Mouse (Mus musculus): ENCODE data around the gene Tmem140.

DNA sequence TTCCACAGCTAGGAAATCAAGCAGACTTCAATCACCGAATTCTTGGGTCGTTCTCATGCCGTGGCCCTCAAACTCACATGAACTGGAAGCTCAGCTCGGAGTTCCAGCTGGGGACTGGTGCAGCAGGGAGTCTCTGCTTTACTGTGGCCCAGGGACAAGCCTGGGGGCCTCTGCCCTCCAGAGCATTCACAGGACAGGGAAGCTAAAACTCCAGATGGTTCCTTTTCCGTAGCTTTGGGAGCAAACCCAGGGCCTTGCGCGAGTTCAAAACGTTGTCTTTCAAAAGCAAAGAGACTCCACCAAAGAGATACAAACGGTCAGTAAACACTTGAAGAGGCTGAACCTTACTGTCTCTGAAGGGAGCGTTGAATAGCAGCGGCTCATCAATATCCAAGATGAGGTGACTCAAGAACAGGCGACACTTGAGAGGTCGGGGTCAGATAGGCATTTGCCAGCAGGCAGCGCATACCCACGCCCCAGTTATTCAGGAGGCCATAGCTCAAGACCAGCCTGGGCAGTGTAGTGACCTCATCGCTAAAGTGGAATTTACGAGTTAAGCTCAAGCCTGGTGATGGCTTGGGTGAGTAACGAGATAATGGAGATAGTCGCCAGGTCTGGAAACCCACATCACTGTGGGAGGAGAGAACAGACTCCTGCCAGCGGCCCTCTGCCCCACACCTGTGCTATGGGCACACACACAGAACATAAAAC is 5.7 kb downstream of the Tmem140 start:
- TF ChIP-seq EP300 (IDR thresholded peaks at IDR 0.05; ENCODE audit: low read depth in 1 of 2, low read length in 2 of 2) (no peak), MAFK (IDR thresholded peaks at IDR 0.05; ENCODE audit: borderline replicate concordance, low read depth, low read length) (no peak), MAX (IDR thresholded peaks at IDR 0.05; ENCODE audit: low read length) (no peak), TBP (IDR thresholded peaks at IDR 0.05; ENCODE audit: low read depth, low read length) (no peak)

Data from MEL (cell line).